Mouse (Mus musculus) heart, embryonic 12.5 days (tissue): ENCODE results near the gene Isca2. TPM values are rescaled to one million over a fixed set of nuclear protein-coding genes. Genes with fewer than 3 reads are reported as not detected.

Experiments
- ATAC-seq: fragments of 200-750 bp; cut with Nextera tagmentation; 2 replicates; pipeline ENCODE4 v1.8.0; 2017; ENCODE audit warnings: moderate TSS enrichment, moderate library complexity; ENCODE audit not compliant: insufficient number of reproducible peaks, low FRiP score
- H3K27ac ChIP-seq: fragments of 300-500 bp; sonication (generic); 2 replicates; pipeline ENCODE4 v1.5.1; 2016; ENCODE audit warnings: mild to moderate bottlenecking, moderate library complexity; ENCODE audit not compliant: poor library complexity, severe bottlenecking
- H3K27me3 ChIP-seq: fragments of 300-500 bp; sonication (generic); replicated peaks from 2 replicates; pipeline ENCODE4 v1.6.1; 2016; ENCODE audit warnings: mild to moderate bottlenecking, moderate library complexity
- H3K36me3 ChIP-seq: fragments of 300-500 bp; sonication (generic); 2 replicates; pipeline ENCODE4 v1.6.1; 2016; ENCODE audit warnings: mild to moderate bottlenecking, moderate library complexity
- H3K4me1 ChIP-seq: fragments of 300-500 bp; sonication (generic); replicated peaks from 2 replicates; pipeline ENCODE4 v1.6.1; 2016; ENCODE audit warnings: mild to moderate bottlenecking
- H3K4me2 ChIP-seq: fragments of 300-500 bp; sonication (generic); 2 replicates; pipeline ENCODE4 v1.6.1; 2016; ENCODE audit warnings: mild to moderate bottlenecking, moderate library complexity
- H3K4me3 ChIP-seq: fragments of 300-500 bp; sonication (generic); 2 replicates; pipeline ENCODE4 v1.5.1; 2016; ENCODE audit warnings: mild to moderate bottlenecking
- H3K9ac ChIP-seq: fragments of 300-500 bp; sonication (generic); 2 replicates; pipeline ENCODE4 v1.6.1; 2016; ENCODE audit warnings: mild to moderate bottlenecking, moderate library complexity
- H3K9me3 ChIP-seq: fragments of 300-500 bp; sonication (generic); replicated peaks from 2 replicates; pipeline ENCODE4 v1.6.1; 2016; ENCODE audit warnings: mild to moderate bottlenecking, moderate library complexity
- WGBS: fragments of 180-500 bp; shearing (Covaris S2); methylation state at CpG from one replicate; pipeline ENCODE4 v1.1.7; 2016; 5-methylcytosine and 5-hydroxymethylcytosine counted together
- polyA plus RNA-seq: library from polyadenylated mRNA; unstranded; fragments of >200 nt; fragmentation: Nextera tagmentation; extraction: Ambion mirVana; gene quantifications from 2 replicates; pipeline ENCODE4 v1.2.1, GENCODE M21; 2016

Gene Isca2
- polyA plus RNA-seq, 1 experiment from 2014 or later = 137 TPM

GRCm38 (mm10) chr12:84819236-84820168 lies 46.5 kb downstream of the Isca2 start:
- H3K9ac ChIP-seq = no peak overlapping the region
- no peak overlapping the region for H3K27ac ChIP-seq
- H3K9me3 ChIP-seq = no peaks in the 10 kb centered on the region
- WGBS = 71% methylated on average over 13 of the region's 13 CpGs
- H3K4me1 ChIP-seq = peaks cover 7% of the 10 kb centered on the region; the same call in 1 of the 2 replicates
- no peaks in the 10 kb centered on the region for H3K36me3 ChIP-seq
- peak; percentile 86 for ATAC-seq
- no peak overlapping the region for H3K4me3 ChIP-seq
- H3K27me3 ChIP-seq = peaks cover 60% of the 10 kb centered on the region
- no peak overlapping the region for H3K4me2 ChIP-seq

- H3K4me2 ChIP-seq = no peak overlapping the region
- no peaks in the 10 kb centered on the region for H3K9me3 ChIP-seq
- peaks cover 7% of the 10 kb centered on the region; the same call in 1 of the 2 replicates for H3K4me1 ChIP-seq
- no peak overlapping the region for H3K27ac ChIP-seq
- 81% methylated on average over 7 of the region's 7 CpGs for WGBS
- H3K27me3 ChIP-seq = peaks cover 84% of the 10 kb centered on the region
- H3K4me3 ChIP-seq = no peak overlapping the region
- no peak for ATAC-seq
- H3K9ac ChIP-seq = no peak overlapping the region
- no peaks in the 10 kb centered on the region for H3K36me3 ChIP-seq
Observed at GRCm38 (mm10) chr12:84823601-84824000, 50.5 kb downstream of the Isca2 start.

GRCm38 (mm10) chr12:84824203-84824602 lies 51.2 kb downstream of the Isca2 start:
- peaks cover 7% of the 10 kb centered on the region; the same call in 1 of the 2 replicates for H3K4me1 ChIP-seq
- H3K27ac ChIP-seq = no peak overlapping the region
- ATAC-seq = no peak
- H3K4me3 ChIP-seq = no peak overlapping the region
- H3K9me3 ChIP-seq = no peaks in the 10 kb centered on the region
- no peak overlapping the region for H3K4me2 ChIP-seq
- no peak overlapping the region for H3K9ac ChIP-seq
- peaks cover 90% of the 10 kb centered on the region for H3K27me3 ChIP-seq
- H3K36me3 ChIP-seq = no peaks in the 10 kb centered on the region
- 73% methylated on average over 5 of the region's 5 CpGs for WGBS

Other genes with a start within 250 kb of the Isca2 start
- not detected in 2 replicates for gene Vsx2, start 203.5 kb upstream of the Isca2 start, polyA plus RNA-seq
- 10.3 and 10.4 TPM in 2 replicates for gene Abcd4, start 155.8 kb upstream of the Isca2 start, polyA plus RNA-seq
- gene Vrtn, start 132.2 kb upstream of the Isca2 start, polyA plus RNA-seq = not detected in 2 replicates
- gene Syndig1l, start 74.4 kb upstream of the Isca2 start, polyA plus RNA-seq = not detected in 2 replicates
- gene Npc2, start 99 bp upstream of the Isca2 start, polyA plus RNA-seq = 55.0 and 56.5 TPM in 2 replicates
- gene Ltbp2, start 103.3 kb downstream of the Isca2 start, polyA plus RNA-seq = 0.50 and 0.68 TPM in 2 replicates
- gene Fcf1, start 197.6 kb downstream of the Isca2 start, polyA plus RNA-seq = 79.4 and 80.3 TPM in 2 replicates
- 14.4 and 15.4 TPM in 2 replicates for gene Arel1, start 197.6 kb downstream of the Isca2 start, polyA plus RNA-seq
- 21.1 and 24.3 TPM in 2 replicates for gene Ylpm1, start 223.1 kb downstream of the Isca2 start, polyA plus RNA-seq